Comparison of ENCODE assay signal across 8 mouse cellular contexts in the genomic region with DNA sequence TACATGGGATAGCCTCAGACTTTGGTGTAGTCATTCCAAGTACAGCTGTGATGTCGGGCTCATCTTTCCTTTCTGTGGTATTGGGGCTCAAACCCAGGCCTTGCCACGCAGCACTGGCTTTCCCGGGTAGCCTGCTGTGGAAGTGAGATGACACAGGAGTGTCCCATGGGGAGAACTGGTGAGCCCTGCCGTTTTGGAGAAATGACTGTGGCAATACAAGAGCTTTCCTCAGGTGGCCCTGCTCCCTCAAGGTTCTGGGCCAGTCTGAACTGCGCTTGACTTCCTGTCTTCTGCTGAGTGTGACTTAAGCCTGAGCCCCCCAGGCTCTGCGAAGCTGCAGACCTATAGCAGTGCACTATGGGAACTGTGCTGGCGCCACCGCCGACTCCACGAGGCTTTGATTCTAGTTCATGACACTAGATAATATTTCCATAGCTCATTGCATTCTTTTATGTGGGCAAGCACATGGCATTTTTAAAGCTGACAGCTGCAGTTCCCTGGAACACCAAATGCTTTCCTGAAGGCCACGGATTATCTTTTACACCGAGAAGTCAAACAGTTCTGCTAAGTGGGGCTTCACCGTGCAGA. TPM values are rescaled to one million over a fixed set of nuclear protein-coding genes. Genes with fewer than 3 reads are reported as not detected.
DNase-seq lines count a peak whose midpoint lies in the region; ATAC-seq and TF ChIP-seq lines count a peak whose summit lies in the region.

No protein-coding gene starts in this region.

- no peak for TF ChIP-seq CTCF in kidney, postnatal 0 days (IDR thresholded peaks at IDR 0.05; ENCODE audit: low read depth)
- no peak for TF ChIP-seq CTCF in kidney, adult 2 months (conservative IDR thresholded peaks at IDR 0.05; ENCODE audit: insufficient read depth, insufficient read length, low read depth, low read length)
- TF ChIP-seq CTCF in stomach, postnatal 0 days (IDR thresholded peaks at IDR 0.05; ENCODE audit: low read depth): no peak

- no peak for TF ChIP-seq POLR2A in kidney, adult 2 months (IDR thresholded peaks at IDR 0.05; ENCODE audit: low read depth, low read length)

- 0 out of 2 replicates have a peak overlapping the region, but pooled peaks have one; percentile 33 for H3K9ac ChIP-seq in kidney, postnatal 0 days (ENCODE audit: low read depth, low read length)
- no peak overlapping the region for H3K9ac ChIP-seq in limb, embryonic 11.5 days (ENCODE audit: low read length)
- H3K9ac ChIP-seq in stomach, postnatal 0 days (ENCODE audit: low read length): no peak overlapping the region

- peak overlapping the region; percentile 32 for H3K27ac ChIP-seq in kidney, postnatal 0 days
- no peak overlapping the region for H3K27ac ChIP-seq in kidney, adult 2 months (ENCODE audit: insufficient read depth, low read depth, low read length)
- H3K27ac ChIP-seq in limb, embryonic 11.5 days (replicated peaks; ENCODE audit: low read depth, low read length): 0 out of 2 replicates have a peak overlapping the region, but pooled peaks have one; percentile 39
- H3K27ac ChIP-seq in stomach, postnatal 0 days (replicated peaks): peak overlapping the region; percentile 75

- no peak overlapping the region for H3K4me3 ChIP-seq in kidney, postnatal 0 days (replicated peaks; ENCODE audit: low read depth, low read length)
- H3K4me3 ChIP-seq in kidney, adult 2 months (ENCODE audit: insufficient read depth, low read depth, low read length): no peak overlapping the region
- no peak overlapping the region for H3K4me3 ChIP-seq in limb, embryonic 11.5 days (ENCODE audit: low read depth, low read length)
- no peak overlapping the region for H3K4me3 ChIP-seq in stomach, postnatal 0 days (ENCODE audit: low read depth, low read length)

- peaks cover 19% of the 10 kb centered on the region for H3K4me1 ChIP-seq in kidney, postnatal 0 days (replicated peaks; ENCODE audit: insufficient read depth, low read length)
- H3K4me1 ChIP-seq in kidney, adult 2 months (ENCODE audit: control insufficient read depth, insufficient read depth, low read length): peaks cover 28% of the 10 kb centered on the region
- H3K4me1 ChIP-seq in limb, embryonic 11.5 days (ENCODE audit: control insufficient read depth, insufficient read depth, low read length): peaks cover 17% of the 10 kb centered on the region
- peaks cover 17% of the 10 kb centered on the region for H3K4me1 ChIP-seq in stomach, postnatal 0 days (replicated peaks; ENCODE audit: control insufficient read depth, insufficient read depth)

- WGBS in kidney, postnatal 0 days: 43% methylated on average over 13 of the region's 13 CpGs
- WGBS in kidney, adult 2 months: 51% methylated on average over 13 of the region's 13 CpGs
- 77% methylated on average over 13 of the region's 13 CpGs for WGBS in limb, embryonic 11.5 days
- 47% methylated on average over 13 of the region's 13 CpGs for WGBS in stomach, postnatal 0 days

- H3K4me2 ChIP-seq in kidney, postnatal 0 days (ENCODE audit: low read length): no peak overlapping the region
- H3K4me2 ChIP-seq in limb, embryonic 11.5 days (ENCODE audit: low read depth, severe bottlenecking): no peak overlapping the region; the same call in 1 of the 2 replicates
- no peak overlapping the region for H3K4me2 ChIP-seq in stomach, postnatal 0 days (replicated peaks; ENCODE audit: low read depth)

- H3K27me3 ChIP-seq in kidney, postnatal 0 days (ENCODE audit: insufficient read depth, low read length): no peaks in the 10 kb centered on the region
- no peaks in the 10 kb centered on the region for H3K27me3 ChIP-seq in kidney, adult 2 months (replicated peaks; ENCODE audit: control insufficient read depth, insufficient read depth, low read length)
- no peaks in the 10 kb centered on the region for H3K27me3 ChIP-seq in limb, embryonic 11.5 days (ENCODE audit: control insufficient read depth, insufficient read depth, low read length)
- no peaks in the 10 kb centered on the region for H3K27me3 ChIP-seq in stomach, postnatal 0 days (ENCODE audit: control insufficient read depth, insufficient read depth, low read length)

- H3K36me3 ChIP-seq in kidney, postnatal 0 days (ENCODE audit: insufficient read depth, low read length): peaks cover 9% of the 10 kb centered on the region; the same call in 1 of the 2 replicates
- H3K36me3 ChIP-seq in kidney, adult 2 months (ENCODE audit: control insufficient read depth, insufficient read depth, low read length): no peaks in the 10 kb centered on the region
- no peaks in the 10 kb centered on the region; the same call in 1 of the 2 replicates for H3K36me3 ChIP-seq in limb, embryonic 11.5 days (ENCODE audit: control insufficient read depth, insufficient read depth, low read length)
- peaks cover 4% of the 10 kb centered on the region; the same call in 1 of the 2 replicates for H3K36me3 ChIP-seq in stomach, postnatal 0 days (ENCODE audit: control insufficient read depth, insufficient read depth, low read length)

- no peaks in the 10 kb centered on the region for H3K9me3 ChIP-seq in kidney, postnatal 0 days (replicated peaks; ENCODE audit: low read length)
- H3K9me3 ChIP-seq in limb, embryonic 11.5 days (ENCODE audit: control insufficient read depth, low read length): no peaks in the 10 kb centered on the region
- H3K9me3 ChIP-seq in stomach, postnatal 0 days (ENCODE audit: control insufficient read depth, low read length): no peaks in the 10 kb centered on the region

- no peak for ATAC-seq in kidney, postnatal 0 days (replicated peaks; ENCODE audit: low FRiP score, low read depth)
- ATAC-seq in limb, embryonic 11.5 days (ENCODE audit: insufficient number of reproducible peaks, low FRiP score, low TSS enrichment, low read depth): no peak
- peak; percentile 25; the same call in 1 of the 2 replicates for ATAC-seq in stomach, postnatal 0 days (ENCODE audit: low FRiP score, low TSS enrichment)

- no peak for TF ChIP-seq EP300 in stomach, postnatal 0 days (optimal IDR thresholded peaks at IDR 0.05)

- peak; percentile 63 for DNase-seq in adrenal gland, adult 2 months
- DNase-seq in adrenal gland, postnatal 10 days: no peak
- no peak for DNase-seq in kidney, postnatal 0 days (ENCODE audit: low spot score)
- no peak for DNase-seq in kidney, adult 2 months
- DNase-seq in limb, embryonic 11.5 days (ENCODE audit: low spot score): no peak
- no peak for DNase-seq in stomach, postnatal 0 days (ENCODE audit: low spot score)
- DNase-seq in frontal cortex, postnatal 14 days (ENCODE audit: low spot score in 2 of 2): no peak
- no peak for DNase-seq in yolk sac, embryonic 10.5 days (ENCODE audit: low spot score)

RNA-seq across cellular contexts. Expression of a gene that starts 12.4 kb away (rescaled TPM):
- 100 to 1,000 TPM; 117 to 175 TPM for total RNA-seq in adrenal gland, adult 2 months (2021)
- 140 and 161 TPM in 2 replicates for polyA plus RNA-seq in adrenal gland, adult 2 months (2012; rRNA removed)
- 100 to 1,000 TPM; 101 to 113 TPM for total RNA-seq in adrenal gland, postnatal 10 days (2021)
- polyA plus RNA-seq in kidney, postnatal 0 days (2015; fragmentation: Nextera tagmentation; extraction: Ambion mirVana): 87.6 and 93.7 TPM in 2 replicates
- polyA plus RNA-seq in kidney, adult 2 months (2012; rRNA removed): 49.1 and 52.2 TPM in 2 replicates
- 28.1 and 29.7 TPM in 2 replicates for polyA plus RNA-seq in limb, embryonic 11.5 days (2014; fragmentation: Nextera tagmentation; extraction: Ambion mirVana)
- 28.4 and 30.5 TPM in 2 replicates for polyA plus RNA-seq in stomach, postnatal 0 days (2015; fragmentation: Nextera tagmentation; extraction: Ambion mirVana)
